Mouse (Mus musculus) ES-Bruce4 (cell line): ENCODE results near the gene Exosc10.

ENCODE experiments used
- CTCF ChIP-seq: IDR thresholded peaks from one replicate; pipeline ENCODE4 v1.8.1; 2011; ENCODE audit warnings: low read depth, low read length
- EP300 ChIP-seq: IDR thresholded peaks from 2 replicates; pipeline ENCODE4 v1.6.1; 2011; ENCODE audit warnings: low read depth, low read length; ENCODE audit not compliant: insufficient read depth
- POLR2A ChIP-seq: IDR thresholded peaks from one replicate; pipeline ENCODE4 v1.8.1; 2011; ENCODE audit warnings: low read length; ENCODE audit not compliant: insufficient read depth

DNA sequence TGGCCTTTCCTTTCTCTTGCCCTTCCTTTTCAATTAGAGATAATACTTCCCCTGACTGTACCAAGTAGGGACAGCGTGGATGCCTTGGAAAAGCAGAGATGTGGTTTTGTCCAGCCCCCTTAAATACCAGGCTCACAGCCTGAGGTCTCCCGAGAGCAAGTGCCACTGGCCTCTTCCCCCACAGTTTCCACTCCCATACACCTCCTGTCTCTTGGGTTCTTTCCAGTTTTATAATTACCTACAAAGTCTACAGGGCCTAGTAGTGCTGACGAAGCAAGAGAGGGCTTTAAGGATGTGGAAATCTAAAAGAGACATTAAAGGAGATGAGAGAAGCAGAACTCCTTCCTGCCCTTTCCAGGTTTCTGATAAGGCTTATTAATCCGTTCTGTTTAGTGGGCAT, 40.4 kb upstream of the Exosc10 start:
- TF ChIP-seq CTCF (no peak), POLR2A (no peak), EP300 (no peak)
